Mouse (Mus musculus) T-helper 2 cell (primary cell): ENCODE data around the gene Drc7.
"Not testable (repeated sequence)": the region's sequence is repeated elsewhere in the genome, so short reads cannot be mapped to it uniquely, and the experiment has no call there.

ENCODE experiments used
- in situ Hi-C: fragments of 300-600 bp; cut with MboI, MseI; formaldehyde crosslinking; loops from one replicate; pipeline ENCODE4 v1.15.1; 2025; ENCODE audit warnings: high pct_unique_total_duplicates

Gene Drc7

GRCm38 (mm10) chr8:95054927-95055510 is at the start of gene Drc7:
TSS of gene Drc7 (plus strand) at chr8:95055103.
- in situ Hi-C loops = no loop called here

- in situ Hi-C loops = no loop called here
Measured at GRCm38 (mm10) chr8:95012442-95012919, 42.4 kb upstream of the Drc7 start.

- in situ Hi-C loops = no loop called here
Measured at GRCm38 (mm10) chr8:95015866-95016265, 39.0 kb upstream of the Drc7 start.

- in situ Hi-C loops = no loop called here
Measured at GRCm38 (mm10) chr8:95016684-95017083, 38.2 kb upstream of the Drc7 start.

- in situ Hi-C loops = no loop called here
Measured at GRCm38 (mm10) chr8:95017451-95017850, 37.5 kb upstream of the Drc7 start, which contains the start of gene Adgrg3. TSS of gene Adgrg3 (plus strand) at chr8:95017692.

GRCm38 (mm10) chr8:95017969-95018635 is 36.8 kb upstream of the Drc7 start:
- in situ Hi-C loops = no loop called here

- in situ Hi-C loops = no loop called here
Measured at GRCm38 (mm10) chr8:95020293-95020777, 34.6 kb upstream of the Drc7 start.

GRCm38 (mm10) chr8:95020821-95021220 is 34.1 kb upstream of the Drc7 start:
- in situ Hi-C loops = no loop called here

- in situ Hi-C loops = no loop called here
Measured at GRCm38 (mm10) chr8:95023201-95023600, 31.7 kb upstream of the Drc7 start.

GRCm38 (mm10) chr8:95024387-95024786 is 30.5 kb upstream of the Drc7 start:
- in situ Hi-C loops = no loop called here

- in situ Hi-C loops = no loop called here
Measured at GRCm38 (mm10) chr8:95025421-95025820, 29.5 kb upstream of the Drc7 start.

GRCm38 (mm10) chr8:95028391-95028790 is 26.5 kb upstream of the Drc7 start:
- in situ Hi-C loops = not testable (repeated sequence)

- in situ Hi-C loops = no loop called here
Measured at GRCm38 (mm10) chr8:95037106-95037925, 17.6 kb upstream of the Drc7 start.

- in situ Hi-C loops = no loop called here
Measured at GRCm38 (mm10) chr8:95041883-95042784, 12.8 kb upstream of the Drc7 start.

GRCm38 (mm10) chr8:95044811-95045210 is 10.1 kb upstream of the Drc7 start:
- in situ Hi-C loops = no loop called here

- in situ Hi-C loops = no loop called here
Measured at GRCm38 (mm10) chr8:95046982-95047381, 7.9 kb upstream of the Drc7 start.

- in situ Hi-C loops = no loop called here
Measured at GRCm38 (mm10) chr8:95047884-95048680, 6.8 kb upstream of the Drc7 start.

- in situ Hi-C loops = no loop called here
Measured at GRCm38 (mm10) chr8:95049636-95050035, 5.3 kb upstream of the Drc7 start.

GRCm38 (mm10) chr8:95054438-95054837 is 465 bp upstream of the Drc7 start:
- in situ Hi-C loops = no loop called here

GRCm38 (mm10) chr8:95056414-95056813 is 1.5 kb downstream of the Drc7 start:
- in situ Hi-C loops = no loop called here
